Mouse (Mus musculus) embryonic facial prominence, embryonic 11.5 days (tissue): ENCODE results near the gene Spsb1. TPM values are rescaled to one million over a fixed set of nuclear protein-coding genes. Genes with fewer than 3 reads are reported as not detected.

Experiments used
- ATAC-seq: fragments of 200-750 bp; cut with Nextera tagmentation; replicated peaks from 2 replicates; pipeline ENCODE4 v1.8.0; 2017; ENCODE audit warnings: low read depth; ENCODE audit not compliant: insufficient number of reproducible peaks, low FRiP score, low TSS enrichment
- DNase-seq: peaks from one replicate; pipeline ENCODE4 v3.0.0-alpha.2; 2015; ENCODE audit warnings: low spot score
- H3K27ac ChIP-seq: fragments of 300-500 bp; sonication (generic); replicated peaks from 2 replicates; pipeline ENCODE4 v1.5.1; 2014; ENCODE audit warnings: mild to moderate bottlenecking, low read depth, low read length, control low read depth
- H3K27me3 ChIP-seq: fragments of 300-500 bp; sonication (generic); 2 replicates; pipeline ENCODE4 v1.6.1; 2014; ENCODE audit warnings: mild to moderate bottlenecking, low read length, moderate library complexity, mixed read lengths; ENCODE audit not compliant: control insufficient read depth, insufficient read depth
- H3K36me3 ChIP-seq: fragments of 300-500 bp; sonication (generic); replicated peaks from 2 replicates; pipeline ENCODE4 v1.6.1; 2014; ENCODE audit warnings: low read depth, mild to moderate bottlenecking, low read length, moderate library complexity, mixed read lengths; ENCODE audit not compliant: control insufficient read depth, insufficient read depth
- H3K4me1 ChIP-seq: fragments of 300-500 bp; sonication (generic); 2 replicates; pipeline ENCODE4 v1.6.1; 2014; ENCODE audit warnings: low read length, mixed read lengths; ENCODE audit not compliant: control insufficient read depth, insufficient read depth
- H3K4me2 ChIP-seq: fragments of 300-500 bp; sonication (generic); 2 replicates; pipeline ENCODE4 v1.6.1; 2014; ENCODE audit warnings: low read depth, mild to moderate bottlenecking, control low read depth, low read length, moderate library complexity
- H3K4me3 ChIP-seq: fragments of 300-500 bp; sonication (generic); 2 replicates; pipeline ENCODE4 v1.5.1; 2014; ENCODE audit warnings: low read depth, low read length, control low read depth
- H3K9ac ChIP-seq: fragments of 300-500 bp; sonication (generic); replicated peaks from 2 replicates; pipeline ENCODE4 v1.6.1; 2014; ENCODE audit warnings: mild to moderate bottlenecking, control low read depth, low read length
- H3K9me3 ChIP-seq: fragments of 300-500 bp; sonication (generic); replicated peaks from 2 replicates; pipeline ENCODE4 v1.6.1; 2016; ENCODE audit warnings: mild to moderate bottlenecking, low read length, inconsistent platforms, mixed read lengths; ENCODE audit not compliant: control insufficient read depth
- WGBS: fragments of 180-500 bp; shearing (Covaris S2); extraction: QIAGEN DNeasy Blood & Tissue Kit; methylation state at CpG from one replicate; pipeline ENCODE4 v1.1.7; 2014; 5-methylcytosine and 5-hydroxymethylcytosine counted together
- polyA plus RNA-seq: library from polyadenylated mRNA; unstranded; fragments of >200 nt; fragmentation: Nextera tagmentation; extraction: Ambion mirVana; gene quantifications from 2 replicates; pipeline ENCODE4 v1.2.1, GENCODE M21; 2014

Gene Spsb1
- polyA plus RNA-seq, 1 experiment from 2014 or later: 16.7 TPM

DNA sequence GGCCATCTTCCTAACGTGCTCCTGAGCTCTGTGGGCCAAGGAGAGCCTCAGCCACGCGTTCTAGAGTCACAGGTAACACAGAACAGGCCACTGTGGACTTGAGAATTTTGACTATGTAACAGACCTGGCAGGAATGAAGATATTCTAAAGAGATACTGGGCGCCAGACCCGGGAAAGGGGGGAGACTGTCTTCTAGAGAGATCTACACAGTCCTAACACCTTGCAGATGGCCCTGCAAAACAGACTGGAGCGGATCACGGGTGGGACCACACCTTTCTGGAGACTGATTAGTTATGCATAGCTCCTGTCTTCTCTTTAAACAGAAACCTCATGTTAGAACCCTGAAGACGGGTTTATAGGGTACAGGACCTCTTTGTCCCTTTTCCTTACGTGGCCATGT lies 100.1 kb downstream of the Spsb1 start:
- Histone ChIP-seq H3K27me3 (no peaks in the 10 kb centered on the region), H3K9ac (peak overlapping the region; percentile 23; the same call in 1 of the 2 replicates), H3K4me2 (peak overlapping the region; percentile 37), H3K36me3 (no peaks in the 10 kb centered on the region), H3K27ac (no peak overlapping the region), H3K4me1 (no peaks in the 10 kb centered on the region; the same call in 1 of the 2 replicates), H3K4me3 (no peak overlapping the region; the same call in 1 of the 2 replicates), H3K9me3 (no peaks in the 10 kb centered on the region)
- DNase-seq (no peak), ATAC-seq (no peak)
- 57% methylated on average over 9 of the region's 9 CpGs for WGBS

DNA sequence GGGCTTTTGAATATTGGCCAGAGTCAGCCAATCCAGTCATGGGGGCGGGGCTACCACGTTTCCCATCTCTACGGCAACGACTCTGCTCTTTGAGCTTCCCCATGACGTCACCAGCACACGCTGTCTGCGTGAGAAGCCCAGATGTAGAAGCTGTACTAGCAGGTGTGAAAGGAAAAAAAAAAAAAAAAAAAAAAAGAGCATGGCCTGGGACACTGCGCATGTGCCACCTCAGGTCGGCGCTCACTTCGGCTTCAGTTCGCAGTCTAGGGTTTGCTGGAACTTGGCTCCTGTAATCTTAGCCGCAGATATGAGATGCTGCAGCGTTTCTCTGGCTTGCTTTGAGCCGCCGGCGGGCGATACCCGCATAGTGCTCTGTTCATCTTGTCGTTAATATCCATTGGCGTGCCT lies 100.5 kb downstream of the Spsb1 start:
- 1% methylated on average over 21 of the region's 21 CpGs for WGBS
- H3K4me3 ChIP-seq: peak overlapping the region; percentile 9; the same call in 1 of the 2 replicates
- ATAC-seq (peak; percentile 74; the same call in 1 of the 2 replicates), DNase-seq (peak; percentile 90)
- no peaks in the 10 kb centered on the region; the same call in 1 of the 2 replicates for H3K4me1 ChIP-seq
- H3K9ac ChIP-seq: peak overlapping the region; percentile 23; the same call in 1 of the 2 replicates
- H3K9me3 ChIP-seq: no peaks in the 10 kb centered on the region
- H3K27ac ChIP-seq: no peak overlapping the region
- H3K27me3 ChIP-seq: no peaks in the 10 kb centered on the region
- no peaks in the 10 kb centered on the region for H3K36me3 ChIP-seq
- H3K4me2 ChIP-seq: peak overlapping the region; percentile 37

DNA sequence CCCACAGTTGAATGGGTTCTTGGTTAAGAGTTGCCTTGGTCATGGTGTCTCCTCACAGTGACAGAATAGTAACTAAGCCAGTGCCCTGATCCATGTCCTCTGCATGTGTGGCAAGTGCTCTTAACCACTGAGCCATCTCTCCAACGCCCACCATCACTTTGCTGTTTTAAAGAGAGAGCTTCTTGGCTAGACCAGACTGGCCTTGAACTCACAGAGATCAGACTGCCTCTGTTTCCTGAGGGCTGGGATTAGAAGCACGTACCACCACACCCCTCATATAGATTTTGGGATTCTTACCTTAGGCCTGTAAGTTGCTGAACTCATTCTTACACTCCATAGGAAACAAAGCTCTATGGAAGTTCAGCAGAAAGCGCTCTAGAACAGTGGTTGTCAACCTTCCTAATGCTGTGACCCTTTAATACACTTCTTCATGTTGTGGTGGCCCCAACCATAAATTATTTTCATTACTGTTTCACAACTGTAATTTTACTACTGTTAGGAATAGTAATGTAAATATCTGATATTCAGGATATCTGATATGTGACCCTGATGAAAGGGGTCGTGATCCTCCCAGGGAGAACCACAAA lies 101.1 kb downstream of the Spsb1 start:
- no peak for DNase-seq
- no peak overlapping the region for H3K4me3 ChIP-seq
- H3K9me3 ChIP-seq: no peaks in the 10 kb centered on the region
- ATAC-seq: no peak; the same call in 1 of the 2 replicates
- peak overlapping the region; percentile 37 for H3K4me2 ChIP-seq
- no peak overlapping the region for H3K27ac ChIP-seq
- 65% methylated on average over 4 of the region's 4 CpGs for WGBS
- H3K4me1 ChIP-seq: no peaks in the 10 kb centered on the region; the same call in 1 of the 2 replicates
- no peaks in the 10 kb centered on the region for H3K27me3 ChIP-seq
- H3K36me3 ChIP-seq: no peaks in the 10 kb centered on the region
- H3K9ac ChIP-seq: no peak overlapping the region

DNA sequence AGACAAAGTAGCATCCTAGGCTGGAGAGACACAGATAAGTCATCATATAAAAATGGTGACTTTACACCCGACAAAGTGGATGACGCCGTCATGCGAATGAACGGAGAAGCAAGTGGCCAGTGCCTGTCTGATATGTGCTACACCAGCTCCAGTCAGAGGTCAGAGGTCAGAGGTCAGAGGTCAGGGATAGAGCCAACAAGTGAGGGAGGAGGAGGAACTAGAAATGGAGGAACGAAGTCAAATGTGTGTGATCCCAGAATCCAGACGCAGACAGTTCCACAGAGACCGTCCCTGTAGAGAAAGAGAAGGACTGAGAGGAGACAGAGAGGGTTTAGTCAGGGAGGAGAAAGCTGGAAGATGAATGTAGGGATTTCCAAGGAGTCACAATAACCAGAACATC lies 103.3 kb downstream of the Spsb1 start:
- Histone ChIP-seq H3K27ac (no peak overlapping the region), H3K36me3 (no peaks in the 10 kb centered on the region), H3K27me3 (no peaks in the 10 kb centered on the region), H3K9ac (no peak overlapping the region), H3K4me1 (no peaks in the 10 kb centered on the region), H3K4me3 (no peak overlapping the region), H3K9me3 (no peaks in the 10 kb centered on the region), H3K4me2 (no peak overlapping the region)
- DNase-seq (no peak), ATAC-seq (no peak)
- WGBS: 74% methylated on average over 8 of the region's 8 CpGs

DNA sequence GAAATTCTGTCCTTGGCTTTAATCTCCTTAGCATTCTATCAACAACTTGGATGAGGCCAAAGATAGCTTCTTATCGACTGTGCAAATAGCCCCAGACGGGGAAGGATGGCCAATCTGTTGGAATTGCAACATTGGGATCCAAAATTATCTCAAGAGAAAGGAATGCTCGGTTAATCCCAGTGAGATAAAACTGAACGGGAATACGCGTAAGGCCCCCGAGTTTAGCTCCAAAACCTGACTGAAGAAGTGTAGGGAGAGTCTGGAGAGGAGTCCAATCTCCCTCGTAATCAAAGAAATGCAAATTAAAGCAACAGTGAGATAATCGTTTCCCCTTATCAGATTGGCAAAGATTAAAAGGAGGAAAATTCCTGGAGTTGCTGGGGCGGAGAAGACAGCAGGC lies 104.2 kb downstream of the Spsb1 start:
- H3K9me3 ChIP-seq: no peaks in the 10 kb centered on the region
- H3K36me3 ChIP-seq: no peaks in the 10 kb centered on the region
- H3K27ac ChIP-seq: no peak overlapping the region
- H3K27me3 ChIP-seq: no peaks in the 10 kb centered on the region
- DNase-seq (no peak), ATAC-seq (no peak)
- H3K4me2 ChIP-seq: no peak overlapping the region
- 78% methylated on average over 10 of the region's 10 CpGs for WGBS
- no peak overlapping the region for H3K9ac ChIP-seq
- no peak overlapping the region for H3K4me3 ChIP-seq
- no peaks in the 10 kb centered on the region for H3K4me1 ChIP-seq

DNA sequence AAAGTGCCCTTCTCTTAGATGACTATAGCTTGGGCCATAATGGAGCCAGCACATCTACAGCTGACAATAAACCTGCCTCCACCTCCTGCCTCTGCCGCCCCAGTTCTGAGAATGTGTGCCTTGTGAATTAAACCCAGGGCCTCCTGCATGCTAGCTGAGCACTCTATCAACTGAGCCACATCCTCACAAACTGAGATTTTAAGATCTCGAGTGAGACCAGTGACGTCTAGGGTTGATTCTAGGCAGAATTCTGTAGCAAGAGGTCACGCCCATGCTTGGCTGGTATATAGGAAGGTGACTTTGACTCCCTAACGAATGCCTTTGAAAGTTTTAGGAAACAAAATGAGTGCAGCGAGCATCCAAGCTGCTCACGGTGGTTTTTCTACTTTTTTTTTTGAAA lies 104.8 kb downstream of the Spsb1 start:
- DNase-seq: no peak
- WGBS: 86% methylated on average over 7 of the region's 7 CpGs
- H3K4me3 ChIP-seq: no peak overlapping the region

DNA sequence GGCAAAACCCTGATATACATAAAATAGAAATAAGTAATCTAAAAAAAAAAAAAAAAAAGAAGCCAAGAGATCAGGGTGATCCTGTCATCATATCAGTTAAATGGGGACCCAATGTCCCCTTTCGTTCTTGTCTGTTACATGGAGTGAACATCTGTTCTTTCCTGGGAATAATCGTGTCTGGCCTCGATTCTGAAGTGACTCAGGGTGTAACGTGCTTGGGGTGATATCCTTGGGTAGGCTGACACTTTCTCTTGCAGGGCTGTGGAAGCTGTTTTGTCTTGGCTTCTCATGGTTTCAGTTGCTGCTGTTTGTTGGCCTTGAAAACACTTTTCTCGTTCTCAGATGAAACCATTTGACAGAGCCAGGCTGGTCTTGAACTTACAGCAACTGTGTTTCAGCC lies 105.8 kb downstream of the Spsb1 start:
- Histone ChIP-seq H3K9me3 (no peaks in the 10 kb centered on the region), H3K9ac (no peak overlapping the region), H3K4me2 (no peak overlapping the region), H3K4me1 (no peaks in the 10 kb centered on the region), H3K27ac (no peak overlapping the region), H3K27me3 (no peaks in the 10 kb centered on the region), H3K36me3 (no peaks in the 10 kb centered on the region), H3K4me3 (no peak overlapping the region)
- ATAC-seq: no peak
- DNase-seq: no peak
- 87% methylated on average over 5 of the region's 5 CpGs for WGBS

More for the DNA sequence above, 104.8 kb downstream of the Spsb1 start:
- no peak overlapping the region for H3K27ac ChIP-seq
- H3K9ac ChIP-seq: no peak overlapping the region
- no peak for ATAC-seq
- H3K4me2 ChIP-seq: no peak overlapping the region
- H3K36me3 ChIP-seq: no peaks in the 10 kb centered on the region
- no peaks in the 10 kb centered on the region for H3K27me3 ChIP-seq
- no peaks in the 10 kb centered on the region for H3K9me3 ChIP-seq
- no peaks in the 10 kb centered on the region for H3K4me1 ChIP-seq

DNA sequence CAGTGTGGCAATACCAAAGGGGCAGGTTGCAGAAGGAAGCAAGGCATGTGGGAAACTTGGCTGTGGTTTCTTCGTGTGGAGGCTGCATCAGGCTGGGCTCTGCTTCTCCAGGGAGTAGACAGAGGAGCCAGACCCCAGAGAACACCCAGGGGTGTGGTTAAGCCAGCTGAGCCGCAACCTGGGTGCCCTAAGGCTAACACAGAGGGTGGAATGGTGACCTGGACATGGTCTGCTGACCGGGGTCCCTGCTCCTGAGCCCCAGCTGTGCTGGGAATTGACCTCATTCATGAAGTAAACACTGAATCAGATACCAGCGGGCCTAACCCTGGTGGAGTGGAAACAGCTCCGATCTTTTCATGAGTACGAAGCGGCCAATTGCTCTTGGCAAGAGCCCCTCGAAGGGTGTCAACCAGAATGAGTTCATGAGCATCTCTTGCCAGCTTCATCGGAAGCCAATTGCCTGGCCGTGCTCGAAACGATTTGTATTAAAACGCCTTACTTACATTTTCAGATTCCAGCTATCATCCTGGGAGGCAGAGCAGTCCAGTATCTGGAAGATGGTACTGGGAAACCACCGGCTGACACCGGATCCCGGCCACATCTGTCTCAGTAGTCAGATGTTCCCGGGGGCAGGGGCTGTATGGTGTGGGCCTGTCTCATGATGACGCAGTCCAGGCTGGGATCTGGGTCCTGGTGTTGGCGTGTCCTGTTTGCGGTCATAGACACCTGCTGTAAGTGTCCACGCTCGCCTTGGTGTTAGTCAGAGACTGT lies 107.8 kb downstream of the Spsb1 start:
- H3K4me2 ChIP-seq: no peak overlapping the region
- H3K27me3 ChIP-seq: no peaks in the 10 kb centered on the region
- no peak overlapping the region for H3K9ac ChIP-seq
- WGBS: 79% methylated on average over 22 of the region's 22 CpGs
- no peaks in the 10 kb centered on the region for H3K9me3 ChIP-seq
- no peaks in the 10 kb centered on the region for H3K4me1 ChIP-seq
- H3K4me3 ChIP-seq: no peak overlapping the region
- no peaks in the 10 kb centered on the region for H3K36me3 ChIP-seq
- DNase-seq (no peak), ATAC-seq (no peak)
- no peak overlapping the region for H3K27ac ChIP-seq
